Mouse (Mus musculus) neural tube, embryonic 12.5 days (tissue): ENCODE data around the gene Siva1. TPM values are rescaled to one million over a fixed set of nuclear protein-coding genes. Genes with fewer than 3 reads are reported as not detected.
A peak's percentile ranks its signal among the peaks of the same experiment; 100 is the strongest.

Experiments
- ATAC-seq: fragments of 200-750 bp; cut with Nextera tagmentation; 2 replicates; pipeline ENCODE4 v1.8.0; 2017; ENCODE audit warnings: low read depth, mild to moderate bottlenecking, moderate TSS enrichment, moderate library complexity; ENCODE audit not compliant: low FRiP score
- H3K27ac ChIP-seq: fragments of 300-500 bp; sonication (generic); 2 replicates; pipeline ENCODE4 v1.5.1; 2016
- H3K27me3 ChIP-seq: fragments of 300-500 bp; sonication (generic); replicated peaks from 2 replicates; pipeline ENCODE4 v1.6.1; 2016; ENCODE audit warnings: mild to moderate bottlenecking
- H3K36me3 ChIP-seq: fragments of 300-500 bp; sonication (generic); 2 replicates; pipeline ENCODE4 v1.6.1; 2016; ENCODE audit warnings: mild to moderate bottlenecking
- H3K4me1 ChIP-seq: fragments of 300-500 bp; sonication (generic); 2 replicates; pipeline ENCODE4 v1.6.1; 2016
- H3K4me2 ChIP-seq: fragments of 300-500 bp; sonication (generic); replicated peaks from 2 replicates; pipeline ENCODE4 v1.6.1; 2016; ENCODE audit warnings: mild to moderate bottlenecking
- H3K4me3 ChIP-seq: fragments of 300-500 bp; sonication (generic); 2 replicates; pipeline ENCODE4 v1.5.1; 2016
- H3K9ac ChIP-seq: fragments of 300-500 bp; sonication (generic); 2 replicates; pipeline ENCODE4 v1.6.1; 2016; ENCODE audit warnings: mild to moderate bottlenecking
- H3K9me3 ChIP-seq: fragments of 300-500 bp; sonication (generic); 2 replicates; pipeline ENCODE4 v1.6.1; 2016; ENCODE audit warnings: mild to moderate bottlenecking
- WGBS: fragments of 180-500 bp; shearing (Covaris S2); methylation state at CpG from one replicate; pipeline ENCODE4 v1.1.7; 2016; 5-methylcytosine and 5-hydroxymethylcytosine counted together
- polyA plus RNA-seq: library from polyadenylated mRNA; unstranded; fragments of >200 nt; fragmentation: Nextera tagmentation; extraction: Ambion mirVana; gene quantifications from 2 replicates; pipeline ENCODE4 v1.2.1, GENCODE M21; 2016

Gene Siva1
- polyA plus RNA-seq, 1 experiment from 2014 or later: 108 TPM

GRCm38 (mm10) chr12:112644855-112645506, 502 bp downstream of the Siva1 start:
- peak; percentile 63; the same call in 1 of the 2 replicates for ATAC-seq
- Histone ChIP-seq H3K4me3 (peak overlapping the region; percentile 63), H3K9ac (peak overlapping the region; percentile 76), H3K27me3 (no peaks in the 10 kb centered on the region), H3K4me1 (peaks cover 17% of the 10 kb centered on the region), H3K27ac (0 out of 2 replicates have a peak overlapping the region, but pooled peaks have one; percentile 17), H3K9me3 (no peaks in the 10 kb centered on the region), H3K36me3 (peaks cover 26% of the 10 kb centered on the region), H3K4me2 (peak overlapping the region; percentile 92)
- WGBS: under 1% methylated on average over 75 of the region's 75 CpGs

- Histone ChIP-seq H3K9me3 (no peaks in the 10 kb centered on the region), H3K27me3 (no peaks in the 10 kb centered on the region), H3K36me3 (peaks cover 37% of the 10 kb centered on the region), H3K4me2 (peak overlapping the region; percentile 92), H3K27ac (no peak overlapping the region), H3K4me1 (peaks cover 17% of the 10 kb centered on the region), H3K4me3 (peak overlapping the region; percentile 63), H3K9ac (0 out of 2 replicates have a peak overlapping the region, but pooled peaks have one; percentile 76)
- WGBS: 56% methylated on average over 6 of the region's 6 CpGs
- no peak for ATAC-seq
These were observed 1.7 kb downstream of the Siva1 start for GRCm38 (mm10) chr12:112646139-112646538.

GRCm38 (mm10) chr12:112648081-112648480, 3.6 kb downstream of the Siva1 start:
- H3K27ac ChIP-seq: no peak overlapping the region
- H3K27me3 ChIP-seq: no peaks in the 10 kb centered on the region
- H3K4me2 ChIP-seq: no peak overlapping the region
- no peak overlapping the region for H3K9ac ChIP-seq
- no peak overlapping the region for H3K4me3 ChIP-seq
- no peak for ATAC-seq
- H3K36me3 ChIP-seq: peaks cover 51% of the 10 kb centered on the region
- no peaks in the 10 kb centered on the region for H3K9me3 ChIP-seq
- peaks cover 17% of the 10 kb centered on the region for H3K4me1 ChIP-seq
- 94% methylated on average over 5 of the region's 5 CpGs for WGBS

GRCm38 (mm10) chr12:112651778-112652439, 7.4 kb downstream of the Siva1 start:
- Histone ChIP-seq H3K9me3 (no peaks in the 10 kb centered on the region), H3K36me3 (peaks cover 88% of the 10 kb centered on the region)
- ATAC-seq: no peak

GRCm38 (mm10) chr12:112653157-112653824, 8.8 kb downstream of the Siva1 start:
- H3K27me3 ChIP-seq: no peaks in the 10 kb centered on the region
- no peak overlapping the region for H3K4me2 ChIP-seq
- H3K4me3 ChIP-seq: no peak overlapping the region
- peaks cover 6% of the 10 kb centered on the region; the same call in 1 of the 2 replicates for H3K4me1 ChIP-seq
- WGBS: 52% methylated on average over 7 of the region's 7 CpGs
- H3K9me3 ChIP-seq: no peaks in the 10 kb centered on the region
- H3K9ac ChIP-seq: no peak overlapping the region
- H3K27ac ChIP-seq: 0 out of 2 replicates have a peak overlapping the region, but pooled peaks have one; percentile 12
- peak; percentile 62 for ATAC-seq
- peaks cover 93% of the 10 kb centered on the region for H3K36me3 ChIP-seq

More at GRCm38 (mm10) chr12:112651778-112652439, 7.4 kb downstream of the Siva1 start:
- Histone ChIP-seq H3K9ac (no peak overlapping the region), H3K27ac (no peak overlapping the region), H3K27me3 (no peaks in the 10 kb centered on the region), H3K4me3 (no peak overlapping the region), H3K4me2 (no peak overlapping the region), H3K4me1 (peaks cover 6% of the 10 kb centered on the region; the same call in 1 of the 2 replicates)
- 83% methylated on average over 5 of the region's 5 CpGs for WGBS

- no peak for ATAC-seq
- H3K4me1 ChIP-seq: peaks cover 6% of the 10 kb centered on the region; the same call in 1 of the 2 replicates
- H3K9me3 ChIP-seq: no peaks in the 10 kb centered on the region
- H3K27me3 ChIP-seq: no peaks in the 10 kb centered on the region
- H3K4me3 ChIP-seq: no peak overlapping the region
- H3K36me3 ChIP-seq: peaks cover 93% of the 10 kb centered on the region
- no peak overlapping the region for H3K9ac ChIP-seq
- H3K4me2 ChIP-seq: no peak overlapping the region
- H3K27ac ChIP-seq: no peak overlapping the region
- 85% methylated on average over 5 of the region's 5 CpGs for WGBS
These were observed 9.6 kb downstream of the Siva1 start for GRCm38 (mm10) chr12:112654076-112654475.

GRCm38 (mm10) chr12:112658619-112659018, 14.1 kb downstream of the Siva1 start:
- Histone ChIP-seq H3K9me3 (no peaks in the 10 kb centered on the region), H3K9ac (no peak overlapping the region), H3K27me3 (no peaks in the 10 kb centered on the region), H3K4me3 (no peak overlapping the region), H3K4me1 (peaks cover 38% of the 10 kb centered on the region), H3K36me3 (peaks cover 92% of the 10 kb centered on the region), H3K27ac (no peak overlapping the region), H3K4me2 (no peak overlapping the region)
- WGBS: 93% methylated on average over 7 of the region's 7 CpGs
- ATAC-seq: no peak

GRCm38 (mm10) chr12:112659109-112659508, 14.6 kb downstream of the Siva1 start:
- Histone ChIP-seq H3K4me1 (peaks cover 40% of the 10 kb centered on the region), H3K4me2 (no peak overlapping the region), H3K27ac (no peak overlapping the region), H3K9ac (no peak overlapping the region), H3K9me3 (no peaks in the 10 kb centered on the region), H3K36me3 (peaks cover 87% of the 10 kb centered on the region), H3K27me3 (no peaks in the 10 kb centered on the region), H3K4me3 (no peak overlapping the region)
- WGBS: 88% methylated on average over 6 of the region's 6 CpGs
- no peak for ATAC-seq

GRCm38 (mm10) chr12:112660576-112661326, 16.3 kb downstream of the Siva1 start:
- Histone ChIP-seq H3K4me1 (peaks cover 57% of the 10 kb centered on the region), H3K9ac (peak overlapping the region; percentile 23; the same call in 1 of the 2 replicates), H3K4me2 (peak overlapping the region; percentile 39), H3K9me3 (no peaks in the 10 kb centered on the region), H3K36me3 (peaks cover 82% of the 10 kb centered on the region), H3K27ac (peak overlapping the region; percentile 46; the same call in 1 of the 2 replicates), H3K27me3 (no peaks in the 10 kb centered on the region), H3K4me3 (no peak overlapping the region)
- WGBS: 32% methylated on average over 5 of the region's 5 CpGs
- peak; percentile 15; the same call in 1 of the 2 replicates for ATAC-seq

- H3K27ac ChIP-seq: peak overlapping the region; percentile 46
- WGBS: 82% methylated on average over 3 of the region's 3 CpGs
- peaks cover 62% of the 10 kb centered on the region for H3K4me1 ChIP-seq
- H3K9me3 ChIP-seq: no peaks in the 10 kb centered on the region
- H3K27me3 ChIP-seq: no peaks in the 10 kb centered on the region
- ATAC-seq: no peak
- H3K36me3 ChIP-seq: peaks cover 80% of the 10 kb centered on the region
- H3K4me2 ChIP-seq: peak overlapping the region; percentile 39
- H3K4me3 ChIP-seq: no peak overlapping the region
- peak overlapping the region; percentile 23; the same call in 1 of the 2 replicates for H3K9ac ChIP-seq
These were observed 16.8 kb downstream of the Siva1 start for GRCm38 (mm10) chr12:112661327-112661605.

- no peak for ATAC-seq
- no peaks in the 10 kb centered on the region for H3K27me3 ChIP-seq
- no peak overlapping the region; the same call in 1 of the 2 replicates for H3K4me2 ChIP-seq
- H3K4me1 ChIP-seq: peaks cover 68% of the 10 kb centered on the region
- no peak overlapping the region for H3K4me3 ChIP-seq
- WGBS: 83% methylated on average over 9 of the region's 9 CpGs
- no peak overlapping the region for H3K9ac ChIP-seq
- H3K9me3 ChIP-seq: no peaks in the 10 kb centered on the region
- H3K27ac ChIP-seq: peak overlapping the region; percentile 46; the same call in 1 of the 2 replicates
- peaks cover 80% of the 10 kb centered on the region for H3K36me3 ChIP-seq
These were observed 17.4 kb downstream of the Siva1 start for GRCm38 (mm10) chr12:112661851-112662250.
